Mouse (Mus musculus) retina, adult 2 months (tissue): ENCODE measurements around the gene Ppfia3.

Source experiments
- DNase-seq: peaks from one replicate; pipeline ENCODE4 v3.0.0-alpha.2; 2012; ENCODE audit warnings: low read depth, low spot score

The Ppfia3 gene

DNA sequence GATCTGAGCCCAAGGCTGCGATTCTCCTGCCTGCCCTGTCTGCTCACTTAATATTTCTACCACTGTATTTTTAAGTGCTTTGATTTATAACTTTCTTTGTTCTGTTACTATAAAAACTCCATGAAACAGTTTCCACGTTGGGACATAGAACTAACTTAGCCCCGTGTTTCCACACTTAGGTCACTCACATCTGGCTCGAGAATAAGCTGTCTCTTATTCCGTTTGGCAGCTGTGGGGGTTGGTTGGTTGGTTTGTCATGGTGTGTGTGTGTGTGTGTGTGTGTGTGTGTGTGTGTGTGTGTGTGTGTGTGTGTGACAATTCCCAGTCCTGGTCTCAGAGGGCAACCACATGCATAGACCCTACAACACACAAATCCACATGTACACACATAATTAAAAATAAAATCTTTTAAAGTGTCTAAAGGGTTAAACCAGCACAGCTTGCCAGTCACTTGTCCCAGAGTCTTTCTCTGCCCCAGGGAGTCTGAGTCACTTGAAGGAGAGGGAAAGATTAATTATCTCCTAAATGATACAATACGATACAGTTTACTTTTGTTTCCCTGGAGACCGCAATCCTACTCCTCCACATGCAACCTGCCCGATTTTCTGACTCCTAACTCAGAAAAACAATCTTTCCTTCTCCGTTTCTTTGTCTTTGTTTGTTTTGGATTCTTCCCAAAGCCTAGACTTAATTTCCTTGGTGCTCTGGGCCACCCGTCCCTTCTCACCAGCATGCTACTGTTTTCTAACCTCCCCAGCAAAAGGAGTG, 53.9 kb downstream of the Ppfia3 start:
- no peak for DNase-seq

DNA sequence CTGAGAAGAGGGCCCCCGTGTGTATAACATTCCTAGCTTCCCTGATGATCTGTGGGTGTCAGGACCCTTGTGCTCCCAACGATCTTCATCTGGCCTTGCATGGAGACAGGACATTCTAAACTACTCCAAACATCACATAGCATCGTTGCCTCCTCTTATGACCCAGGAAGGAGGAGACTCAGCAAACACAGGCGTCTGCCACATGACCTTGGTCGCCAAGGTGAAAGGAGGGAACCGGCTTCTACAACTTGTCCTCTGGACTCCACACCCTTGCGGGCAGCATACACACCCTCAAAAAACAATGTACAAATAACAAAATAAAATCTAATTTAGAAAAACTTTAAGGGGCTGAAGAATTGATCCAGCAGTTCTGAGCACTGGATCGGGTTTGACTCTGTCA, 54.8 kb downstream of the Ppfia3 start:
- DNase-seq: no peak

DNA sequence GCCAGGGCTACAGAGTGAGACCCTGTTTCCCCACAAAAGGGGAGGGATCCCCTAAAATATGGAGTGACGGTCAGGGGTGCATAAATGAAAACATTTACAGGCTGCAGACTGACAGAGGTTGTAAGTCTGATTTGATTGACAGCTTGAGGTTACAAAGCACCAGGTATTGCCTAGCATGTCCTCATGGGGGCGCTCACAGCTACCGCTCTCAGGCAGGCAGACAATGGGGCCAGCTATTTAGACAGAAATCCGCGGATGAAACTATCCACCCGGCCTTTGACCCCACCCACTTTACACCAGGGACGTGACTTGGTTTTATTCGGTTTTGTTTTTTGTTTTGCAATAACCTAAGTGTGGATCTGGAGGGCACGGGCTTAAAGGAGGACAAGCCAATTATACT, 57.4 kb downstream of the Ppfia3 start:
- peak; percentile 36 for DNase-seq

- DNase-seq: no peak
Observed at GRCm38 (mm10) chr7:45308551-45309240, 58.1 kb downstream of the Ppfia3 start.

DNA sequence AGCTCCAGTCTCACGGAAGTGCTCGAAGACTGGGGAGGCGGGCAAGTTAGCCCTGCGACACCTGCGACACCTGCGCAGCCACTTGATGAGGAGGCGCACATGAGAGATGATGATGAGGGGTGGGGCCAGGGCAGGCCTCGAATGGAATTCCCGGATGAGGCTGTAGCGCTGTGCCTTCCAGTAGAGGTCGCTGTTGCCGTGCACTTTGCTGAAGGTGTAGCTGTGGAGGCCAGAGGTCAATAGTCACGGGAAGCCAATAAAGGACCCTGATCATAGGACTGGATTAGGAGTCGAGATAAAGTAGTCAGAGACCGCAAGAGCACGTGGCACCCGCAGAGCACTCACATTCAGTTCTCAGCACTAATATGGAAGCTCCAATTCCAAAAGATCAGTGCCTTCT, 61.5 kb downstream of the Ppfia3 start:
- peak; percentile 37 for DNase-seq

DNA sequence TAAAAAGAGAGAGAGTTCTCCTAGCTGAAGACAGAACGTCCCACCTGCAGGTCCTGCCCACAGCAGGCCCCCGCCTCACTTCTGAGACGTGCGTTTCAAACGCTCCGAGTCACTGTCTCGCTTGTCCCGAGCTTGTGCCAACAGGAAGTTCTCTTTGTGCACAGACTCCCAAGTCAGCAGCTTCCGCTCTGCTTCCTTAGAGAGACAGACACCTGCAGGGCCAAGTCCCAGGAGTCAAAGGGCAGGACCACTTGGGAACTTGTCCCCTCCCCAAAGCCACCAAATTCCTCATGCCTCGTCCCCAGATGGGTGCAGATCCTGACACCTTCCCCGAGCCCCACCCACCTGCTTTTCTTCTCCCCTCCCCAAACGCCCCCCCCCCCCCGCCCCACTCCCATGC, 62.0 kb downstream of the Ppfia3 start:
- DNase-seq: no peak

DNA sequence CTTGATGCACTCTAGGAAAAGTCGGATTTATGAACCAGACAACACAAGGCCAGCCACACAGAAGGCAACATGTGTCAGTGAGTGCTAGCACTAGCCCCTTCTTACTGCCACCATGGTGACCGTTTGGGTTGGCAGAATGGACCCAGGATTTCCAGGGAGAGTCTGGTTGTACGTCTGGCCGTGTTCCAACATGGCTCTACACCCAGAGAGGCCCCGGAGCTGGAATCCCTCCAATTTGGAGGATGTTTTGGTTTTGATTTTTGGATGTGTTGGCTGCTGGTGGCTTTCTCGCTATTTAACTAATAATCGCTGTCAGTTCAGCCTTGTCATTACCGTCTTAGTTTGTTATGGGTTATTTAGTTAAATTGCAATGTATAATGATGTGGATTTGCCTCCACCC, 64.2 kb downstream of the Ppfia3 start:
- DNase-seq: no peak

- DNase-seq: no peak
Observed at GRCm38 (mm10) chr7:45300270-45300669, 66.5 kb downstream of the Ppfia3 start.

GRCm38 (mm10) chr7:45299752-45300151, 67.1 kb downstream of the Ppfia3 start:
- DNase-seq: no peak

DNA sequence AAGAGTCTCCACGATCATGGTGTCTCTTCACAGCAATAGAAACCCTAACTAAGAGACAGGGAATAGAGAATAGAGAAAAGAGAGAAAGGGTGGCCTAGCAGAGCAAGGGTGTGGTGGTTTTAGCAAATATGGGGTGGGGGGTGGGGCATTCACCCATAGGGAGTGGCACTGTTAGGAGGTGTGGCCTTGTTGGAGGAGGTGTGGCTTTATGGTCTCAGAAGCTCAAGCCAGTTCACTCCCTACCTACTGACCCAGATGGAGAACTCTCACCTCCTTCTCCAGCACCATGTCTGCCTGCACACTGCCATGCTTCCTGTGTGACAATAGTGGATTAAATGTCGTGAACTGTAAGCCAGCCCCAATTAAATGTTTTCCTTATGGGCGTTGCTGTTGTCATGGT, 69.3 kb downstream of the Ppfia3 start:
- DNase-seq: no peak

DNA sequence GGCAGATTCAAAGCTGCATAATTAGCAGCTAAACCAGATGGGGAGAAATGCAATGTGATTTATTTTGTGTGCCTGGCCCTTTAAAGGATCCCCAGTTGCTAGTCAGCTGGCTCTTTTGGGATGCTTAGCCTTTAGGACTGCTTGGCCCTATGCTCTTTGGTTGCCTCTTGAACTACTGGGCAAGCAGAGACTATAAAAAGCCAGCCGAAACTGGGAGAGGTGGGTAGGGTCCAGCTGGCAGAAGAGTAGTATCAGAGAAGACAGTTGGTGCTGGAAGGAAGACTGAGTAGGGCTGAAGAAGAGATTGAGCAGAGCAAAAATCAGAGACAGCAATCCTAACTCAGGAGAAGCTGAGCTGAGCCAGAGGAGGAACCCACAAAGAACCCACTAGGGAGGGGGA, 70.2 kb downstream of the Ppfia3 start:
- no peak for DNase-seq
